Mouse (Mus musculus): Measurements from ENCODE around the gene Plekhb2.

The Plekhb2 gene

DNA sequence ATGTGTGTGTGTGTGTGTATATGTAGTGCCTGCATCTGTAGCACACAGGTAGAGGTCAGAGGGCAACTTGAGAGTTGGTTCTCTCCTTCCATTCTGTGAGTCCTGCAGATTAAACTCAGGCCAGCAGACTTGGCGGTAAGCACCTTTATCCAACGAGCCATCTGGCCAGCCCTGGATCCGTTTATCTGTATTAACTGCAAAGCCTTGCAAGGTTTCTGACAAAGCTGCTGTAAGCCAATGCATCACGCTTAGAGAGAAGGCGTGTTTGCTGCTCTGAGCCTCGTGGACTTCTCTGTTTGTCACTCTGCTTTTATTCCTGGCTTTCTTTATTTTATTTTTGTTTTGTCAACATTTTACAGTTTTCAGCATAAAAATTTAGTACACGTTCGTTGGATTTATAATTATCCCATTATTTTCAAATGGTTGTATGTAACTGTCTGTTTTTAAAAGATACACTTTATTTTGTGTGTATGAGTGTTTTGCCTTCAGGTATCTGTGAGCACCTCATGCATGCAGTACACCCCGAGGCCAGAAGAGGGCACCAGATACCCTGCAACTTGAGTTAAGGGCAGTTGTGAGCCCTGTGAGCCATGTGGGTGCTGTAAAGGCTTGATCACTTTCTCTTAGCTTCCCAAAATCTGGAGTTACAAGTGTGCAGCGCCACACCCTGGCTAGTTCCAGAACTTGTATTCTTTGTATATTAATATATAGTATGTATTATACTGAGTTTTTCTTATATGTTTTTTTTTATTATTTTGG is 17.2 kb downstream of the Plekhb2 start:
- ATAC-seq (ENCODE audit: low TSS enrichment): peak; percentile 90

DNA sequence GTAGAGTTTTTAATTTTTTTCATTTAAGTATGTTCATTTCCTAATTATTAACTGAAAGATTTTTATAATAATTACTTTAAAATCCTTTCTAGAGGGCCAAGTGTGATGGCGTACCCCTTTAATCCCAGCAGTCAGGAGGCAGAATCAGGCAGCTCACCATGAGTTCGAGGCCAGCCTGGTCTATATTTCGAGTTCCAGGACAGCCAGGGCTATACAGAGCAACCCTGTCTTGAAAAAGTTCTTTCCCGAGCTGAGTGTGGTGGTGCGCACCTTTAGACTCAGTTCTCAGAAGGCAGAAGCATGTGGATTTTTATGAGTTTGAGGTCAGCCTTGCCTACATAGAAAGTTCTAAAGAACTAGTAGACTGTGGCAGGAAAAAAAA is 17.8 kb downstream of the Plekhb2 start:
- no peak for ATAC-seq (ENCODE audit: low TSS enrichment)

DNA sequence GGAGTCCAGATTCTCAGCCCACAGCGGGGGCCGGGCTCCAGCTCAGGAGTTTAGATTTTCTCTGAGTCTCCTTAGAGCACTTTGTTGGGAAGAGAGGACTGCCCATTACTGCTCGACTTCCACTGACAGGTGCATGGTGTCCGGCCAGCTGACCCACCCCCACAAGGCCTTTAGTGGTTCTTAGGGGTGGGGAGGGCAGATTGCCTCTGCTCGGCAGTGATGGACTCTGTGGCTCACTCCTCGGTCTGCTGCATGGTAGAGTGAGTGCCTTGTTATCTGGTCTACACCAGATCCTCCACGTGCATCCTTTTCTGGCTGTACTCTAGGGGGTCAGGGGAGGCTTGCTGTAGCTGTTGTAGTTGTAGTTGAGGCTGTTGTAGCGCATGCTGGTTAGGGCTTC is 18.6 kb downstream of the Plekhb2 start:
- no peak for ATAC-seq (ENCODE audit: low TSS enrichment)

DNA sequence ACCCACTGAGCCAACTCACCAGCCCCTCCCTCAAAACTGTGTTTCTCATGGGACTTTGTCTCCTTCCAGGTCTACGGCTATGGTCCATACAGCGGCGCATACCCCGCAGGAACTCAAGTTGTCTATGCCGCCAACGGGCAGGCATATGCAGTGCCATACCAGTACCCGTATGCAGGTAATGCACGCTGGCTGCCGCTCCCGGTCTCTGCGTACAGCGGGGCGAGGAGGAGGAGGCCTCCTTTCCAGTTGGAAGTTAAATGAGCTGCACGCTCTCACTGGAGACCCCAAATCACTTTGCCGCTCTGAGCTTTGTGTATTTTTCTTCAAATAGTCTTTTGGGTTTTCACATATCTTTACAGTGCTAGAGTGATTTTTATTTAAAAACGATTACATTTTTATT is 19.5 kb downstream of the Plekhb2 start:
- no peak for ATAC-seq (ENCODE audit: low TSS enrichment)

DNA sequence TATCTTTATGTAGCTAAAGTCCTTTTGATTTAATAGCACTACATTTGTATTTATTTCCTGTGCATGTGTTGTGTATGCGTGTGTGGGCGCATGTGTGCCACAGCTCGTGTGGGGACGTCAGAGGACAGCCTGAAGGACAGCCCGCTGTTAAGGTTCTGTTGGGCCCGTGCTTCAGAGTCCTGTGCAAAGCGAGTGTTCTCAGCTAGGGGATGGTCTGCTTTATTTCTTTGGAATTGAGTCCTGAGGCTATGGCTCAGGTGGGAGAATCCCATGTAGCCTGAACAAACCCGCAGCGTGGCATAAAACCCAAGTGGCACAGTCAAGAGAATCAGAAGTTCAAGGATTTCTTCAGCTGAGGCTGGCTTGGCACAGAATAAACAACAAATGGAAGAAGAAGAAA is 21.4 kb downstream of the Plekhb2 start:
- ATAC-seq (ENCODE audit: low TSS enrichment): no peak

DNA sequence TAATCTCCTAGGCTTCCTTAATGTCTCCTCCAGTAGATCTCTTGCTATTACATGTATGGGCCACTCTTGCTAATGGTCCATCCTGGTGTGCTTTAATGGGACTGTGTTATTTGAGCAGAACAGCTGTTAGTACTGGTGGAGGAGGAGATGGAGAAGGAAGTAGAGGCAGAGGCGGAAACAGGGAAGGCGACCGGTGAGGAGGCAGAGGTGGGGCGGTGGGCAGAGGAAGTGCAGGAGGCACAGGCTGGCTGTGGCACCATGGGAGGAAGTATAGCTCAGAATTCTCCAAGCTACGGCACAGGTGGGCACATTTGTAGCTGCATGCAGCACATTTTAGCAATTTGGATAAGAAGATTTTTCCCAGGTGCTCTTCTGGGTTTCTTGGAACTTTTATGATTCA is 23.8 kb downstream of the Plekhb2 start:
- ATAC-seq (ENCODE audit: low TSS enrichment): peak; percentile 42; the same call in 1 of the 2 replicates

DNA sequence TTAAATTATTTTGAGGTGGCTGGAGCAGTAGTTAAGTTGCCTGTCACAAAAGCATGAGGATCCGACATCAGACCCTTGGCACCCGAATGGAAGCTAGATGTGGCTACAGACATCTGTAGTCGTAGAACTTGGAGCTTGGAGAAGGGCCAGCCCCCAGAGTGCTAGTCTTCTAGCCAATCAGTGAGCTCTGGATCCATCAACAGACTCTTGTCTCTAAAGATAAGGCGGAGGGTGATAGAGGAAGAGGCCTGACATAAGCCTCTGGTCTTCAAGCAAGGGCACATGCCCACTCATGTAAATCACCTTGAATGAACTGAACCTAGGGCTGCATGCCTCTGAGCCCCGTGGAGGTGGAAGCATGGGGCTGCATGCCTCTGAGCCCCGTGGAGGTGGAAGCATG is 29.8 kb downstream of the Plekhb2 start:
- ATAC-seq (ENCODE audit: low TSS enrichment): no peak

DNA sequence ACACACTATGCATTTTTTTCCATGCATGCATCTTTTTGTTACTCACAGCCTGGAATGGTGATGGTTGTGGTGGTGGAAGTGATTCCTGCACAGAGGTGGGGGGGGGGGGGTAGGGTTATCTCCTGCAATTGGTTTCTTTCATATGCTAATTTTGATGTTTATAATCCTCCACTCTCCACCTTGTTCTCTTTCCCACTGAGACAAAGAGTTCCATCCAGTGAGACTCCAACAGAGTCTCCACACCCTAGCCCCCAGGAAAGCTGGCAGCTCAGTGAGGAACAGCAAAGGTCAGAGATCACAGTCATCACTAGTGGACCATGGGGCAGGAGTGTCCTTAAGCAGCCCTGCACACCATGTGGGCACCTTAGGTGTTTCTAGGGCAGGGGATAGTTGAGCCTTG is 34.0 kb downstream of the Plekhb2 start:
- no peak for ATAC-seq (ENCODE audit: low TSS enrichment)

DNA sequence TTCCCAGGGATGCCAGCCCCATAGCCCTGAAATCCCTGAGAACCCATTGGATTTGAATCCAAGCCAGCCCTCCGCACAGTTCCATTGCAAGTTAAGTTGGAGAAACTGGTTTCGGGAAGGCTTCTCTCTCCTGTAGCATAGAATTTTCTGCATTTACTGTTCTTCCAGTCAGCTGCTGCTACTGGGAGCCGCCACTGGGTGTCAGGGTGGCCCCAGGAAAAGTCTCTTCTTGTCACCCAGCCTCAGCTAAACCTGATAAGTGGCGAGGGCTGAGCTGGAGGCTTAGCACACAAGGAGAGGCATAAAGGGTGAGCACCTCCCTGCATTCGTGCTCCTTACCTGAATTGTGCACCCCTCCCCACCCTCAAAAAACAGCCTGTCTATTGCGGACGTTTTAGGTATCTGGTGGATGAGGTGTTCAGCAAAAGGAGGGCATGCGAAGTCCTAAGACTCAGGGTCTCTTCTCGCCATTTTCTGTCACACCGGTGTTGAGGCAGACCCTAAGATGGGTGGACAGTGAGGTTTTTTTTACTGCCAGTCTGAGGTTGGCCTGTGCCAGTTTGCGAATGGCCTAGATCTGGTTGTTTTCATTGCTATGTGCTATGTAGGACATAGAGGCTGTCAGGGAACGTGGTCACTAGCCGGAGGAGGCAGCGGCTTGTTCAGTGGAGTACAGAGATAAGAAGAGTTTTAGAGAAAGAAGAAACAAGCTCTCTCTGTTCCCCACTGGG is 41.9 kb downstream of the Plekhb2 start:
- peak; percentile 99 for ATAC-seq (ENCODE audit: low TSS enrichment)

DNA sequence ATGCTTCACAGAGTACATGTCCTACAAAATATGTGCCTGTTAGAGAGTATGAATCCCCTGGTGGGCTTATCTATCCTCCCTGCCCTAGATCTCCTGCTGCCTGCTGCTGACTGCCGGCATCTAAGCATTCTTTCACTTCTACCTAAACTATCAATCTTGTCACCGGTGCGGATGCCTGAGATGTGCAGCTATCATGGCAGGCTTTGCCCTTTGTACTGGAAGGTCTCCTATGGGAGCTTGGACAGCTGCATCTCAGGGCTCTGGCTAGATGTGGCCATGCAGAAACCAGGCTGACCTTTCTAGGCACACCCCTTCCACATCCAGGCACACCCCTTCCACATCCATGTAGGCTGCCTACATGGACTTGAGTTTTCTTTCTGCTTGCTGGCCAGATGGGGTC is 42.7 kb downstream of the Plekhb2 start:
- no peak for ATAC-seq (ENCODE audit: low TSS enrichment)

DNA sequence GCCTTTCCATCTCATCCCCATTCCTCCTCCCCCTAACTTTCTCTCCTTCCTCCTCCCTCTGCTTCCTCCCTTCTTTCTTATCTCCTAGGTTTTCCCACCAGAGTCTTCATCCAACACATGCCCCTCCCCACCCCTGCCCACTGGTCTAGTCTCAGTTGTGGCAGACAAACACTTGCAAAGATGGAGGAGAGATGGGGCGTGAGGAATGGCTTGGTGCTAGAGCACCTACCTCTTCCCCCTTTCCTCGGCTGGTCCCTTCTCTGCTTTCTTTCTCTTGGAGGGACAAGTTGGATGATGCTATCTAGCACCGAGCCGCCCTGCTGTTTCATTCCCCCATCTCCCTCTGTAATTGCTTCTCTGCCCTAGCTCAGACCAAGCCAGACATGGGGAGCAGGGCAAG is 43.6 kb downstream of the Plekhb2 start:
- no peak for ATAC-seq (ENCODE audit: low TSS enrichment)

DNA sequence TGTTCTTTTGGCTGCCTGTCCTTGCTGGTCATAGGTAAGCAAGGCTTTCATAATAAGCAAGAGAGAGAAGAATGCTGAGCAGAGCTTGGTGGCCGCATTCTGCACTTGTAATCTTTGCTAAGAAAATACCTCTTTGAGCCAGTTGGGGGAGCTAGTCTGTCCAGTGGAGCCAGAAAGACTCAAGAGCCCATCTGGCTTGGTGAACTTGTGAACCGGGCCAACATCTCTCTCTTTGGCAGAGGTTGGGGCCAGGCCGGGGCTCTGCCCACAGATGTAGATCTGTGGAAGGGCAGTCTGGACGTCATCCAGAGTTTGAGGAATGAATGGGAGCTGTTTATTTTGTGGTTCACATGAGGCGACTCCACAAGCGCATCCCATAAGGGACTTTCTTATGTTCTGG is 44.1 kb downstream of the Plekhb2 start:
- peak; percentile 35 for ATAC-seq (ENCODE audit: low TSS enrichment)

DNA sequence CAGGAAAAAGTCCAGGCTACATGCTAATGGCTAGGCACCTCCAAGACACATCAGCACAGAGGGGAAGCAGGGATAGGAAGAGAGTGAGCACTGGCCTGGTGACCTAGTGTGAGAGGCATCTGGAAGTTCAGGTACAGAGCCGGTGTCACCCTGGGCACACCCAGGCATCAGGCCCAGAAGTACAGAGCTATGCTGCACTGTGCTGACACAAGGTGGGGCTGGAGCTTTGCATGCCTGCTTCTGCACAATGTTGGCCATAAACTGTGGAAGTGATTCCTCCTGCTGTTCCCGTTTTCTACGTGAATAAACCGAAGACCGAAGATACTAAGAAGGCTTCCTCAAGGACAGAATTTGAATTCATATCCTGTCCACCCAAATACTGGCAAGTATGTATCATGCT is 46.3 kb downstream of the Plekhb2 start:
- no peak for ATAC-seq (ENCODE audit: low TSS enrichment)

DNA sequence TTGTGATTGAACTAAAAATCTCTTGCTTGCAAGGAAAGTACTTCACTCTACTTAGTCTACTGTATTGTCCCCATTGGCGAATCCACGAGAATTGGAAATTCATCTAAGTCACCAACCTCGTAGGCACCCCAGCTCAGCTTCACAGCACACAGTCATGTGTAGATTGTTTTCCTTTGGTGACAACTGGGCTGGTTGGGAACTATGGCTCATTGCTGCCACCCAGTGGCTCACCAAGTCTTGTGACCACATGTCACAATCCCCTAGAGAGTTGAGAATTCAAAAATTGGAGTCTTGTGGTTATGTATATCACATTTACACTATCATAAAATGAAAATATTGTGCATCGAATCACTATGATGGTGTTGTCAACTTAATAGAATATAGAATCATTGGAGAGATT is 47.1 kb downstream of the Plekhb2 start:
- ATAC-seq (ENCODE audit: low TSS enrichment): peak; percentile 83

DNA sequence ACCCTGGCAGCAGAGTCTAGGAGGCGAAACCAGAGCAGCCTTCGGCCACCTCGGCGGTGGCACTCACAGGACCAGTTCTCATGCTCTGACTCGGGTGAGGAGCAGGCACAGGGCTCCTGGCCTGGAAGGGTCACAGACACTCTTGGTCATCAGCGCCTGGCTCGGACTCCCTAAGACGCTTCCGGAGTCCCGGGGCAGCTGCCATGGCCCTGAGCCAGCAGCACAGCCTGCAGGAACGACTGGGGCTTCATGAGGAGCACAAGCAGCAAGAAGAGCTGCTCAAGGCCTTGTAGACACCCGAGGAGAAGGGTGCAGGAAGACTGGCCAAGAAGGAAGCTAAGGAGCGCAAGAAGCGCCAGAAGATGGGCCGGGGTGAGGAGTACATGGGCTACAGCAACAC is 78.9 kb downstream of the Plekhb2 start:
- no peak for ATAC-seq (ENCODE audit: low TSS enrichment)
